Mouse (Mus musculus): ENCODE measurements around the gene Cdh1. TPM values are rescaled to one million over a fixed set of nuclear protein-coding genes. Genes with fewer than 3 reads are reported as not detected.

Gene Cdh1
- polyA plus RNA-seq, 1 experiment from 2014 or later = 11.0 TPM

DNA sequence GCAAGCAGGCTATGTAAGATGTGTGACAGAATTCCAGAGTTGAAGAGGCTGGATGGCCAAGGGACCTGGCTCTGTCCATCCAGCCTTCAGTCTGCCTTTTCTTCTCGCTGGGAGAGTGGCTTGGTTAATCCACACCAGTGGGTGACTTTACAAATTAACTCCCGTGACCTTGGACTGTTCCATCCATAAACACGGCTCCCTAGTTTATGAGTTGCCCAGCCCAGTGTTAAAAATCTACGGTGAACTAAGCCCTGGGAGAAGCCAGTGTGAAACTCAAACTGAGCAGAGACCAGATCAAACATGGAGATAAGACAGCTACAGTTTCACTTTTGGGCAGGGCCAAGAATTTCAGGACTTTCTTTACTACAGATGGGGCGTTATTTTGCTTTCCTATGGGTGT, 19.9 kb downstream of the Cdh1 start:
- WGBS = 56% methylated on average over 5 of the region's 5 CpGs
- peak overlapping the region; percentile 51 for H3K27ac ChIP-seq (ENCODE audit: low read depth, low read length)

DNA sequence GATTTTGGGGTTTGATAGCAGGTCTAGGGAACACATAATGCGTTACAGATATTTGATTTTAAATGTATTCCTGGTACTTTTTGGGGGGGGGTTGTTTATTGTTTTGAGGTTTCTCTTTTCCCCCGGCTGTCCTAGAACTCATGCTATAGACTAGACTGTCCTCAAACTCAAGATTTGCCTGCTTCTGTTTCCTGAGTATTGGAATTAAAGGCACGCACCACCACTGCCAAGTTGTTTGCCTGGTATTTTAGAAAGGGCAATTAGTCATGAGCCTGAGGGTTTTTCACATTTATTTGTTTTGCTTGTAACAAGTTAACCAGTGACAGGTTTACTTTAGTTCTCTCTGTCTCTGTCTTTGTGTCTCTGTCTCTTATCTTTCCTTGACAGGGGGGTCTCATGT, 20.3 kb downstream of the Cdh1 start:
- Histone ChIP-seq H3K9me3 (ENCODE audit: control insufficient read depth, low read length) (no peaks in the 10 kb centered on the region), H3K4me2 (no peak overlapping the region), H3K27me3 (replicated peaks; ENCODE audit: control insufficient read depth, insufficient read depth, low read length) (no peaks in the 10 kb centered on the region), H3K27ac (ENCODE audit: low read depth, low read length) (no peak overlapping the region), H3K4me3 (ENCODE audit: low read depth, low read length) (no peak overlapping the region), H3K36me3 (ENCODE audit: control insufficient read depth, insufficient read depth, low read length) (no peaks in the 10 kb centered on the region), H3K9ac (ENCODE audit: low read depth, low read length) (no peak overlapping the region), H3K4me1 (replicated peaks; ENCODE audit: control insufficient read depth, insufficient read depth, low read length) (no peaks in the 10 kb centered on the region)
- ATAC-seq (replicated peaks; ENCODE audit: low FRiP score) = no peak
- DNase-seq (ENCODE audit: low spot score) = no peak
- 79% methylated on average over 3 of the region's 3 CpGs for WGBS

More for the DNA sequence above, 19.9 kb downstream of the Cdh1 start:
- H3K4me2 ChIP-seq = no peak overlapping the region; the same call in 1 of the 2 replicates
- DNase-seq (ENCODE audit: low spot score) (no peak), ATAC-seq (replicated peaks; ENCODE audit: low FRiP score) (no peak)
- H3K4me3 ChIP-seq (ENCODE audit: low read depth, low read length) = no peak overlapping the region
- no peaks in the 10 kb centered on the region for H3K36me3 ChIP-seq (ENCODE audit: control insufficient read depth, insufficient read depth, low read length)
- H3K9ac ChIP-seq (ENCODE audit: low read depth, low read length) = no peak overlapping the region
- H3K27me3 ChIP-seq (replicated peaks; ENCODE audit: control insufficient read depth, insufficient read depth, low read length) = no peaks in the 10 kb centered on the region
- H3K9me3 ChIP-seq (ENCODE audit: control insufficient read depth, low read length) = no peaks in the 10 kb centered on the region
- H3K4me1 ChIP-seq (replicated peaks; ENCODE audit: control insufficient read depth, insufficient read depth, low read length) = no peaks in the 10 kb centered on the region

GRCm38 (mm10) chr8:106623954-106624353, 20.8 kb downstream of the Cdh1 start:
- Histone ChIP-seq H3K36me3 (ENCODE audit: control insufficient read depth, insufficient read depth, low read length) (no peaks in the 10 kb centered on the region), H3K9me3 (ENCODE audit: control insufficient read depth, low read length) (no peaks in the 10 kb centered on the region), H3K27ac (ENCODE audit: low read depth, low read length) (no peak overlapping the region), H3K9ac (ENCODE audit: low read depth, low read length) (no peak overlapping the region), H3K4me1 (replicated peaks; ENCODE audit: control insufficient read depth, insufficient read depth, low read length) (no peaks in the 10 kb centered on the region), H3K27me3 (replicated peaks; ENCODE audit: control insufficient read depth, insufficient read depth, low read length) (no peaks in the 10 kb centered on the region), H3K4me3 (ENCODE audit: low read depth, low read length) (no peak overlapping the region), H3K4me2 (no peak overlapping the region)
- no peak for ATAC-seq (replicated peaks; ENCODE audit: low FRiP score)
- DNase-seq (ENCODE audit: low spot score) = no peak

DNA sequence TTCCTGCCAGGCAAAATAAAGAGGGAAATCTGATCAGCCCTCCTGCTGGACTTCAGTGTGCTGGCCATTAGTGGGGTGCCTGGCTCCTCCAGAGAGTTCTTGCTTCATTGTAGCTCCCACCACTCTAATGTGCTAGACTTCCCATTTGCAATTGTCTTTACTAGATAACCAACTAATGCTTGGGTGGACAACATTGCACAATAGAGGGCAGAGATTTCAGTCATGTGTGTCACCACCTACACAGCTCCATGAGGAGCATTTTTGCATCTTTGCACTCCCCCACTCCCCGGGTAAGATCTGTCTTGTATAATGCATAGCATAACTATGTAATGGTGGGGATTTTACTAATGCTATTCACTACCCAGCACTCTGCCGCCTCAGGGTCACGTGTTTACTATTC, 21.6 kb downstream of the Cdh1 start:
- 80% methylated on average over 3 of the region's 3 CpGs for WGBS
- DNase-seq (ENCODE audit: low spot score) = no peak
- H3K27me3 ChIP-seq (replicated peaks; ENCODE audit: control insufficient read depth, insufficient read depth, low read length) = no peaks in the 10 kb centered on the region
- no peak overlapping the region for H3K4me3 ChIP-seq (ENCODE audit: low read depth, low read length)
- H3K9ac ChIP-seq (ENCODE audit: low read depth, low read length) = no peak overlapping the region
- ATAC-seq (replicated peaks; ENCODE audit: low FRiP score) = no peak
- no peaks in the 10 kb centered on the region for H3K9me3 ChIP-seq (ENCODE audit: control insufficient read depth, low read length)
- H3K36me3 ChIP-seq (ENCODE audit: control insufficient read depth, insufficient read depth, low read length) = no peaks in the 10 kb centered on the region
- H3K4me1 ChIP-seq (replicated peaks; ENCODE audit: control insufficient read depth, insufficient read depth, low read length) = no peaks in the 10 kb centered on the region
- H3K27ac ChIP-seq (ENCODE audit: low read depth, low read length) = no peak overlapping the region
- H3K4me2 ChIP-seq = no peak overlapping the region

GRCm38 (mm10) chr8:106626096-106626865, 23.1 kb downstream of the Cdh1 start:
- Histone ChIP-seq H3K27me3 (replicated peaks; ENCODE audit: control insufficient read depth, insufficient read depth, low read length) (no peaks in the 10 kb centered on the region), H3K36me3 (ENCODE audit: control insufficient read depth, insufficient read depth, low read length) (no peaks in the 10 kb centered on the region), H3K9me3 (ENCODE audit: control insufficient read depth, low read length) (no peaks in the 10 kb centered on the region), H3K4me3 (ENCODE audit: low read depth, low read length) (no peak overlapping the region), H3K4me2 (no peak overlapping the region), H3K27ac (ENCODE audit: low read depth, low read length) (no peak overlapping the region), H3K9ac (ENCODE audit: low read depth, low read length) (no peak overlapping the region), H3K4me1 (replicated peaks; ENCODE audit: control insufficient read depth, insufficient read depth, low read length) (no peaks in the 10 kb centered on the region; the same call in 1 of the 2 replicates)
- ATAC-seq (replicated peaks; ENCODE audit: low FRiP score) = no peak
- 67% methylated on average over 9 of the region's 9 CpGs for WGBS
- DNase-seq (ENCODE audit: low spot score) = no peak

DNA sequence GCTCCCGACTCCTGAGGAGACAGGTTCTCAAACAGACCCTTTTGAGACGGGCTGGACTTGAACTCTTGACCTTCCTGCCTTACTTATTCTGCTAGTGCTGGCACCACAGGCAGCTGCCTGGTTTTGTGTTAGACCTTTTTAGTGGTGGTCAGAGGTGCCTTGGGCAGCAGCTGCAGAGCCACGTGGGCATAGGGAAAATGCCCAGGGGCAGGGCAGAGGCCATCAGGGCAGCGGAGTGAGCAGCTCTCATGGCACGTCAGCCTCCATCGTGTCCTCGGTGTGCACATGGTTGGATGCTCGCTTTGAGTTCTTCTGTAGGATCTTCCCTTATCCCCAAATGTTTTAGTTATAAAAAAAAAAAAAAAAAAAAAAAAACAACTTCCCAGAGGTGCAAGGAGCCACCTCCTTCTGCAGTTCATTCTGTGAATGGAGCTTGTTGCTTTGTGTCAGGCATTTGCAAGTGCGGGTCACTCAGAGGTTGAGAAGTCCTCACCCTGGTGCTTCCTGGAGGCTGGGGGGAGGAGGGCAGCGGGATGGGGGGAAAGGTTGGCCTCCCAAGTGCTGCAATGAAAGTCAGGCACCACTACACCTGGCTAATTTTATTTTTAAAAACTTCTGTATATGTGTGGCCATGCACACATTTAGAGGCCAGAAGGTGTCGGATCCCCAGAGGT, 25.3 kb downstream of the Cdh1 start:
- WGBS = 76% methylated on average over 11 of the region's 11 CpGs
- DNase-seq (ENCODE audit: low spot score) (no peak), ATAC-seq (replicated peaks; ENCODE audit: low FRiP score) (no peak)

DNA sequence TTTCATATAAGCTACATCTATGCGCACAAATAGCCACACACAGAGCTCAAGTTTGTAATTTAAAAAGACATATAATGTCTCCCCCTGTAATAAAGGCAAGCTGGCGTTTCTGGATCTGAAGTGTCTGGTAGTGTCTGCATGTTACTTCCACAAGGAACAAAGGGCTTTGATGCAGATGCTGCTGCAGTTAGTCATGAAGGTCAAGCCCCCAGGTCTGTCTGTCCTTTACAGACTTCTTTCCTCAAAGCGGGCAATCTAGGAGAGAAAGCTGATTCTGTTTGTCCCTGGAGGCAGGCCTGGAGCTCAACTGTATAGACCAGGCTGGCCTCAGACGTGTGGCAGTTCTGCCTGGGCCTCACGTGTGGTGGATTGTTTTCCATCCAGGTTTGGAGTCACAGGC, 26.3 kb downstream of the Cdh1 start:
- H3K27ac ChIP-seq (ENCODE audit: low read depth, low read length) = no peak overlapping the region
- no peaks in the 10 kb centered on the region for H3K27me3 ChIP-seq (replicated peaks; ENCODE audit: control insufficient read depth, insufficient read depth, low read length)
- H3K36me3 ChIP-seq (ENCODE audit: control insufficient read depth, insufficient read depth, low read length) = no peaks in the 10 kb centered on the region
- H3K9me3 ChIP-seq (ENCODE audit: control insufficient read depth, low read length) = no peaks in the 10 kb centered on the region
- 68% methylated on average over 5 of the region's 5 CpGs for WGBS
- H3K4me2 ChIP-seq = no peak overlapping the region
- ATAC-seq (replicated peaks; ENCODE audit: low FRiP score) = no peak
- H3K9ac ChIP-seq (ENCODE audit: low read depth, low read length) = no peak overlapping the region
- DNase-seq (ENCODE audit: low spot score) = no peak
- H3K4me1 ChIP-seq (replicated peaks; ENCODE audit: control insufficient read depth, insufficient read depth, low read length) = peaks cover 3% of the 10 kb centered on the region
- H3K4me3 ChIP-seq (ENCODE audit: low read depth, low read length) = no peak overlapping the region

More for the DNA sequence above, 25.3 kb downstream of the Cdh1 start:
- Histone ChIP-seq H3K4me2 (no peak overlapping the region), H3K27me3 (replicated peaks; ENCODE audit: control insufficient read depth, insufficient read depth, low read length) (no peaks in the 10 kb centered on the region), H3K4me1 (replicated peaks; ENCODE audit: control insufficient read depth, insufficient read depth, low read length) (no peaks in the 10 kb centered on the region; the same call in 1 of the 2 replicates), H3K4me3 (ENCODE audit: low read depth, low read length) (no peak overlapping the region), H3K9me3 (ENCODE audit: control insufficient read depth, low read length) (no peaks in the 10 kb centered on the region), H3K27ac (ENCODE audit: low read depth, low read length) (no peak overlapping the region), H3K9ac (ENCODE audit: low read depth, low read length) (no peak overlapping the region), H3K36me3 (ENCODE audit: control insufficient read depth, insufficient read depth, low read length) (no peaks in the 10 kb centered on the region)

- no peaks in the 10 kb centered on the region for H3K27me3 ChIP-seq (replicated peaks; ENCODE audit: control insufficient read depth, insufficient read depth, low read length)
- no peak overlapping the region for H3K4me3 ChIP-seq (ENCODE audit: low read depth, low read length)
- H3K9ac ChIP-seq (ENCODE audit: low read depth, low read length) = no peak overlapping the region
- no peaks in the 10 kb centered on the region for H3K9me3 ChIP-seq (ENCODE audit: control insufficient read depth, low read length)
- H3K4me1 ChIP-seq (replicated peaks; ENCODE audit: control insufficient read depth, insufficient read depth, low read length) = peaks cover 6% of the 10 kb centered on the region
- H3K4me2 ChIP-seq = no peak overlapping the region
- WGBS = 61% methylated on average over 5 of the region's 5 CpGs
- DNase-seq (ENCODE audit: low spot score) = no peak
- no peak overlapping the region for H3K27ac ChIP-seq (ENCODE audit: low read depth, low read length)
- no peak for ATAC-seq (replicated peaks; ENCODE audit: low FRiP score)
- H3K36me3 ChIP-seq (ENCODE audit: control insufficient read depth, insufficient read depth, low read length) = no peaks in the 10 kb centered on the region
These were observed 28.8 kb downstream of the Cdh1 start for GRCm38 (mm10) chr8:106631904-106632303.

- Histone ChIP-seq H3K4me3 (ENCODE audit: low read depth, low read length) (no peak overlapping the region), H3K27me3 (replicated peaks; ENCODE audit: control insufficient read depth, insufficient read depth, low read length) (no peaks in the 10 kb centered on the region), H3K9ac (ENCODE audit: low read depth, low read length) (no peak overlapping the region), H3K4me2 (no peak overlapping the region), H3K9me3 (ENCODE audit: control insufficient read depth, low read length) (no peaks in the 10 kb centered on the region), H3K4me1 (replicated peaks; ENCODE audit: control insufficient read depth, insufficient read depth, low read length) (peaks cover 6% of the 10 kb centered on the region), H3K36me3 (ENCODE audit: control insufficient read depth, insufficient read depth, low read length) (no peaks in the 10 kb centered on the region), H3K27ac (ENCODE audit: low read depth, low read length) (no peak overlapping the region)
- DNase-seq (ENCODE audit: low spot score) (no peak), ATAC-seq (replicated peaks; ENCODE audit: low FRiP score) (no peak)
- WGBS = 40% methylated on average over 8 of the region's 8 CpGs
These were observed 29.5 kb downstream of the Cdh1 start for GRCm38 (mm10) chr8:106632650-106633049.
